Mouse (Mus musculus): ENCODE data around the gene Wwox. TPM values are rescaled to one million over a fixed set of nuclear protein-coding genes. Genes with fewer than 3 reads are reported as not detected.

The Wwox gene
- polyA plus RNA-seq, 1 experiment from 2014 or later = 12.1 TPM

DNA sequence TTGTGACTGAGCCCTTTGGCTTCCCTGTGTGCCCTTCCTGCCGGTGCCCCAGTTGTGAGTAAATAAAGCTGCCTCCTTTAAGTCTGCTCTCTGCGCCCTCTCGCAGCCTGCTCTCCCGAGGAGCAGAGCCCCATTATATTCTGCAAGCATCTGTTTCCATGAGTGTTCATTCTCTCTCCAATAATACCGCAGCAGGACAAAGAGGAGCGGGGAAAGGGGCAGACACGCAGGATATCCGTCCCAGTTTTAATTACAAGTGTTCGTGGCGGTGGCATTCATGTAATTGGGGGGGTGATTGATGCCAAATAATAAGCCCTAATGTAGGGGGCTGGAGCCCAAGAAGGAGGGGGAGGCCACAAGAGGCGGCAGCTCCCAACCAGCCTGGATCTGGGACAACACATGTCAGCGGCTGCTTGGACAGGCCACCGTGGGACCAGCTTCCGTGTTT, 734.2 kb downstream of the Wwox start:
- 58% methylated on average over 14 of the region's 14 CpGs for WGBS
- H3K36me3 ChIP-seq (replicated peaks) = no peaks in the 10 kb centered on the region
- H3K4me1 ChIP-seq = peaks cover 17% of the 10 kb centered on the region
- H3K9me3 ChIP-seq = no peaks in the 10 kb centered on the region
- H3K27me3 ChIP-seq (ENCODE audit: poor library complexity, severe bottlenecking) = peaks cover 17% of the 10 kb centered on the region
- H3K4me3 ChIP-seq = peak overlapping the region; percentile 23; the same call in 1 of the 2 replicates
- no peak for DNase-seq (ENCODE audit: extremely low spot score, low spot score)
- H3K27ac ChIP-seq = peak overlapping the region; percentile 65

- Histone ChIP-seq H3K27ac (no peak overlapping the region), H3K9me3 (no peaks in the 10 kb centered on the region), H3K36me3 (replicated peaks) (no peaks in the 10 kb centered on the region), H3K27me3 (ENCODE audit: poor library complexity, severe bottlenecking) (peaks cover 24% of the 10 kb centered on the region), H3K4me3 (no peak overlapping the region), H3K4me1 (peaks cover 52% of the 10 kb centered on the region)
- DNase-seq (ENCODE audit: extremely low spot score, low spot score) = no peak
- 72% methylated on average over 6 of the region's 6 CpGs for WGBS
Measured at GRCm38 (mm10) chr8:115185431-115185964, 746.0 kb downstream of the Wwox start.

DNA sequence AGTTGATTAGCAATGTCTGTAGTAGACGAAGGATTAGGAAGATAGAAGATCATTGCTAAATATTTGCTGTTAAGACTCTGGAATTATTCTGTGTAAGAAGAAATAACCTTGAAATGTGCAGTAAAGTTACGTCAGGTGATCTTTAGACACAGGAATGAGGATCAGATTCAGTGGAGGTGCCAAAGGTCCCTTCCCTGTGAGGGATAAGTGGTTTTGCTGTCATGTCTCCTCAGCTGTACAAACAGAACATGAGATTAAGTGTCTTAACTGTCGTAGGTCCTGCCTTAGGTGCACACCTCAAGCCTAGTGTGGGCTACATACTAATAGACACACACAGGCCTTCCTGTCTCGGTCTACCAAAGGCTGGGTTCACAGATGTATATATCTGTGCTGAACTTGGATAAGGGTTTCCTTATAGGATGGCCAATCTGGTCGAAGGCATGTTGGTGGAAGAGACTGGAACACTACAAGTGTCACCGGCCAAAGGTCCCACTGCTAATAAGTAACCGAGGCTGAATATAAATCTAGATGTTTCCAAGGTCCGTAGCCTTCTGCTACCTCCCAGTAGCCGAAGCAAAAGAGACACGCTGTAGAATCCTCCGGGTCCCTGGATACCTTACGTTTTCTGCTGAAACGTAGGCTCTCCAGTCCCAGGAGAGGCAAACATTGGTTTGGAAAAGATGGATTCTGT, 746.8 kb downstream of the Wwox start:
- Histone ChIP-seq H3K4me1 (peaks cover 56% of the 10 kb centered on the region), H3K27me3 (ENCODE audit: poor library complexity, severe bottlenecking) (peaks cover 24% of the 10 kb centered on the region), H3K4me3 (no peak overlapping the region), H3K36me3 (replicated peaks) (no peaks in the 10 kb centered on the region), H3K9me3 (no peaks in the 10 kb centered on the region), H3K27ac (no peak overlapping the region; the same call in 1 of the 2 replicates)
- 69% methylated on average over 13 of the region's 13 CpGs for WGBS
- DNase-seq (ENCODE audit: extremely low spot score, low spot score) = no peak

GRCm38 (mm10) chr8:115186882-115187281, 747.4 kb downstream of the Wwox start:
- peaks cover 57% of the 10 kb centered on the region for H3K4me1 ChIP-seq
- H3K27ac ChIP-seq = peak overlapping the region; percentile 56; the same call in 1 of the 2 replicates
- H3K9me3 ChIP-seq = no peaks in the 10 kb centered on the region
- peak; percentile 58 for DNase-seq (ENCODE audit: extremely low spot score, low spot score)
- 4% methylated on average over 2 of the region's 2 CpGs for WGBS
- no peak overlapping the region for H3K4me3 ChIP-seq
- peaks cover 24% of the 10 kb centered on the region for H3K27me3 ChIP-seq (ENCODE audit: poor library complexity, severe bottlenecking)
- no peaks in the 10 kb centered on the region for H3K36me3 ChIP-seq (replicated peaks)

- H3K9me3 ChIP-seq = no peaks in the 10 kb centered on the region
- WGBS = 88% methylated on average over 4 of the region's 4 CpGs
- no peaks in the 10 kb centered on the region for H3K36me3 ChIP-seq (replicated peaks)
- H3K4me3 ChIP-seq = no peak overlapping the region
- peaks cover 24% of the 10 kb centered on the region for H3K27me3 ChIP-seq (ENCODE audit: poor library complexity, severe bottlenecking)
- DNase-seq (ENCODE audit: extremely low spot score, low spot score) = no peak
- H3K27ac ChIP-seq = no peak overlapping the region
- H3K4me1 ChIP-seq = peaks cover 57% of the 10 kb centered on the region
Measured at GRCm38 (mm10) chr8:115188446-115188845, 749.0 kb downstream of the Wwox start.

DNA sequence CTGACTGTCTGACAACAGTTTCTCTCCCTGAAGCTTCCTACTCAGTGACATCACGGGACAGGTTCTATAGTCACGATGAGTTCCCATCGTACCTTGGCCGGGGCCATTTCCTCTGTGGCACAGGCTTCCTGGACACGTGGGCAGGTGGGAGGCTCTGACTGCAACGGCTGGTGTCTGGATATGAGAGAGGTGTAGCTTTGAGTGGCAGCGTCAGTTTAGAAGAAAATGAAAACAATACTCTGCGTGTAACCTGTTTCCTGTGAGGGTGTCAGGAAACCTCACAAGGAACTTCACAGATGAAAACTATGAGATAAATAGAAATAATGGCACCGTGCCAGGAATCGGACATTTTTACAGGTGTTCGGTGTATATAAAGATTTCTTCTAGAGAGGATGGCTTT, 750.4 kb downstream of the Wwox start:
- WGBS = 90% methylated on average over 11 of the region's 11 CpGs
- H3K36me3 ChIP-seq (replicated peaks) = no peaks in the 10 kb centered on the region
- peaks cover 56% of the 10 kb centered on the region for H3K4me1 ChIP-seq
- H3K27ac ChIP-seq = no peak overlapping the region
- no peaks in the 10 kb centered on the region for H3K9me3 ChIP-seq
- peaks cover 23% of the 10 kb centered on the region for H3K27me3 ChIP-seq (ENCODE audit: poor library complexity, severe bottlenecking)
- DNase-seq (ENCODE audit: extremely low spot score, low spot score) = no peak
- no peak overlapping the region for H3K4me3 ChIP-seq

DNA sequence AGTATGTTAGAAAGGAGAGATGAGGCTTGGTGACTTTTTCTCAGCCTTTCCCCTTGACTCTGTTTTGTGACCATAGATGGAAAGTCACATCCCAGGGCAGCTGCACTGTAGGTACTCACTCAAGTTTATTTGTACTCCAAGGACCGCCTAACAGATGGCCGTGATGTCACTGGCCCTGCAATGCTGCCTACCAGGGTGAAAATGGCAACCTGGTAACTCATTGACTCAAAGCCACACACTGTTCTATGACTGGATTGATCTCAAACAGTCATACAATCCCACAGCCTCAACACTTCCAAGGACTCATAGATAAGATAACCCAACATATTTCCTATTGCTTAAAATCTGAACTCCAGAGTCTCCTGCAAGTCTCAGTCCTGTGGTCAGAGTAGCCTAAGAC, 754.3 kb downstream of the Wwox start:
- H3K4me3 ChIP-seq = no peak overlapping the region
- 94% methylated on average over 2 of the region's 2 CpGs for WGBS
- H3K4me1 ChIP-seq = peaks cover 28% of the 10 kb centered on the region
- no peaks in the 10 kb centered on the region for H3K36me3 ChIP-seq (replicated peaks)
- H3K27ac ChIP-seq = no peak overlapping the region
- H3K27me3 ChIP-seq (ENCODE audit: poor library complexity, severe bottlenecking) = peaks cover 21% of the 10 kb centered on the region
- no peak for DNase-seq (ENCODE audit: extremely low spot score, low spot score)
- H3K9me3 ChIP-seq = peaks cover 9% of the 10 kb centered on the region; the same call in 1 of the 2 replicates

DNA sequence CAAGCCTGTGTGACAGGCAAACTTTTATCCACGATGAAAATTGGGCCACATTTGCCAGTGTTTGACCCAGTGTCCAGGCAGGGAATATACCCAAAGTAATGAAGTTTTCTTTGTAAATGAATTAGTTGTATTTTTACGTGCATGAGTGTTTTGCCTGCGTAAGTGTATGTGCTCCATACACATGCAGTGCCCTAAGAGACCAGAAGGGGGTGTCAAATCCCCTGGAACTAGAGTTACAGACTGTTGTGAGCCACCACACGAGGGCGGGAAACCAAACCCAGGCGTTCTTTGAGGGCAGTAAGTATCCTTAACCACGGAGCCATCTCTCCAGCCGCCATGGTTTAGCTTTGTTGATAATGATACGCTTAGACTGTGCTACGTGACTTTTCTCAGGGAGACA, 755.9 kb downstream of the Wwox start:
- Histone ChIP-seq H3K27ac (no peak overlapping the region), H3K4me3 (no peak overlapping the region), H3K27me3 (ENCODE audit: poor library complexity, severe bottlenecking) (peaks cover 31% of the 10 kb centered on the region), H3K9me3 (peaks cover 9% of the 10 kb centered on the region; the same call in 1 of the 2 replicates), H3K36me3 (replicated peaks) (no peaks in the 10 kb centered on the region), H3K4me1 (peaks cover 34% of the 10 kb centered on the region)
- DNase-seq (ENCODE audit: extremely low spot score, low spot score) = no peak
- 92% methylated on average over 10 of the region's 10 CpGs for WGBS

DNA sequence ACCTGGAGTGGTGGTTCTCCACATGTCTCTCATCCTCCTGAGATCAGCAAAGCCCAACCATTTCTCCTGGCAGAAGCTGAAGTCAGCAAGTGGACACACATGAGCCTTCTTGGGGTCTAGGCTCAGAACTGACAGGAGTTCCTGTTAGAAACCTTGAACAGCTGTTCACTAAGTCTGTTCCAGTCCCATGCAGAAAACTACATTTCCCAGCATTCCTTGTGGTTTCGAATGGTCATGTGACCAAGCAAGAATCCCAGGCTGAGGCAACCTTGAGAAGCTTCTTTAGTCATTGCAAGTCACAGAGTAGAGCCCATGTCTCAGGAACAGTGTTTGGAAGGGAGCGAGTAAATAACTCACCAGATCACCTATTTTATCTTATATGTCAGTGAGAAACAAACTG, 757.4 kb downstream of the Wwox start:
- WGBS = 61% methylated on average over 2 of the region's 2 CpGs
- Histone ChIP-seq H3K36me3 (replicated peaks) (no peaks in the 10 kb centered on the region), H3K4me1 (peaks cover 36% of the 10 kb centered on the region), H3K4me3 (no peak overlapping the region), H3K27ac (no peak overlapping the region), H3K9me3 (peaks cover 9% of the 10 kb centered on the region; the same call in 1 of the 2 replicates), H3K27me3 (ENCODE audit: poor library complexity, severe bottlenecking) (peaks cover 44% of the 10 kb centered on the region)
- DNase-seq (ENCODE audit: extremely low spot score, low spot score) = no peak

- no peak for DNase-seq (ENCODE audit: extremely low spot score, low spot score)
- H3K27ac ChIP-seq = no peak overlapping the region
- peaks cover 37% of the 10 kb centered on the region for H3K4me1 ChIP-seq
- peaks cover 9% of the 10 kb centered on the region; the same call in 1 of the 2 replicates for H3K9me3 ChIP-seq
- peaks cover 44% of the 10 kb centered on the region for H3K27me3 ChIP-seq (ENCODE audit: poor library complexity, severe bottlenecking)
- H3K4me3 ChIP-seq = no peak overlapping the region
- 14% methylated on average over 4 of the region's 4 CpGs for WGBS
- H3K36me3 ChIP-seq (replicated peaks) = no peaks in the 10 kb centered on the region
Measured at GRCm38 (mm10) chr8:115199204-115199603, 759.7 kb downstream of the Wwox start.

- Histone ChIP-seq H3K27ac (no peak overlapping the region), H3K36me3 (replicated peaks) (no peaks in the 10 kb centered on the region), H3K4me3 (no peak overlapping the region), H3K9me3 (peaks cover 9% of the 10 kb centered on the region; the same call in 1 of the 2 replicates), H3K27me3 (ENCODE audit: poor library complexity, severe bottlenecking) (peaks cover 44% of the 10 kb centered on the region), H3K4me1 (peaks cover 37% of the 10 kb centered on the region)
- DNase-seq (ENCODE audit: extremely low spot score, low spot score) = no peak
- 18% methylated on average over 14 of the region's 14 CpGs for WGBS
Measured at GRCm38 (mm10) chr8:115199616-115200150, 760.2 kb downstream of the Wwox start.

GRCm38 (mm10) chr8:115201726-115202125, 762.3 kb downstream of the Wwox start:
- 45% methylated on average over 7 of the region's 7 CpGs for WGBS

DNA sequence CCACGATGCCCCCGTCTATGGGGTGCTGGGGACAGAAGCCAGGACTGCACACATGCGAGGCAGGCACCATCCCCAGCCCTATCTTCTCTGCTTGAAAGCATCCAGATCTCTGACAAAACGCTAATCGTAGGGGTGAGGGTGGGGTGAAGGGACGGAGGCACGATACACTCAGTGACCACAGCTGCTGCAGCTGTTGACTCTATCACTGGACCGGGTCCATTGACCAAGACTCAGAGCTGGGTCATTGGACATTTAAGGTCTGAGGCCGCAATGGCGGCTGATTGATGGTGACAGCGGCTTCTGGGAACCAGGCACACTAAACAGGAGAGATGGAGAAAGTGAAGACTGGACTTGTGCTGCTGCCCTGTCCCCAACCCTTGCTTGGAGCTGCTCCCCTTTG, 768.0 kb downstream of the Wwox start:
- Histone ChIP-seq H3K36me3 (replicated peaks) (no peaks in the 10 kb centered on the region), H3K27me3 (ENCODE audit: poor library complexity, severe bottlenecking) (peaks cover 16% of the 10 kb centered on the region), H3K9me3 (no peaks in the 10 kb centered on the region), H3K4me3 (no peak overlapping the region), H3K4me1 (peaks cover 40% of the 10 kb centered on the region), H3K27ac (no peak overlapping the region)
- 92% methylated on average over 11 of the region's 11 CpGs for WGBS
- no peak for DNase-seq (ENCODE audit: extremely low spot score, low spot score)

More at GRCm38 (mm10) chr8:115201726-115202125, 762.3 kb downstream of the Wwox start:
- Histone ChIP-seq H3K4me1 (peaks cover 41% of the 10 kb centered on the region), H3K4me3 (no peak overlapping the region), H3K36me3 (replicated peaks) (no peaks in the 10 kb centered on the region), H3K9me3 (no peaks in the 10 kb centered on the region), H3K27ac (no peak overlapping the region), H3K27me3 (ENCODE audit: poor library complexity, severe bottlenecking) (peaks cover 46% of the 10 kb centered on the region)
- no peak for DNase-seq (ENCODE audit: extremely low spot score, low spot score)
